In the genomic region with DNA sequence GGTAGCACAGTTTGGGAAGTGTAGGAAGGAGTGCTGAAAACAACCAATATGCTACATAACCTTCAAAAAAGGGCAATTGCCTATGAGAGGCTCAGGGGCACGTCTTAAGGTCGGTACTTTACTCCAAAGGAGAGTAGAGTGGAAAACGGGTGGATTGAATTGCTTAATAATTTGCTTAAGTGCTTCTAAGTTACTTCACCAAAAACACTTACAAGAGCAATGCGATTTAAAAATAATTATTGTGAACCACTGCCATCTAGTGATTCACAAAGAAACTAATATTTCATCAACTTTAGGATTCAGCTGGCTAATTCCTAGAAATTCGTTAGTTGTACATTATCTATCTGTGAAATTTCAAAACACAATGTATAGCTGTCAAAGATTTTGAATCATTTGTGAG, we compare ENCODE assay signal across 11 mouse cellular contexts. TPM values are rescaled to one million over a fixed set of nuclear protein-coding genes. Genes with fewer than 3 reads are reported as not detected.
DNase-seq lines count a peak whose midpoint lies in the region; ATAC-seq and TF ChIP-seq lines count a peak whose summit lies in the region.
"Had no signal": no experiment of that assay in that cellular context is flagged by ENCODE, and none has a peak within 500 bp of the region (broad histone marks: within the 10 kb centered on the region; RNA-seq: fewer than 3 reads in every experiment).

No protein-coding gene starts in this region.

- H3K4me2 ChIP-seq in heart, postnatal 0 days (ENCODE audit: low read depth, low read length): no peak overlapping the region
- no peak overlapping the region for H3K4me2 ChIP-seq in lung, postnatal 0 days (replicated peaks; ENCODE audit: low read depth, low read length)
- H3K4me2 ChIP-seq: intestine, embryonic 15.5 days had no signal

- no peaks in the 10 kb centered on the region for H3K4me1 ChIP-seq in heart, postnatal 0 days (ENCODE audit: control insufficient read depth, insufficient read depth)
- H3K4me1 ChIP-seq in lung, postnatal 0 days (ENCODE audit: insufficient read depth, low read depth, low read length): no peaks in the 10 kb centered on the region
- H3K4me1 ChIP-seq: intestine, embryonic 15.5 days had no signal

- no peak overlapping the region for H3K4me3 ChIP-seq in heart, postnatal 0 days (ENCODE audit: low read depth, low read length)
- H3K4me3 ChIP-seq in lung, postnatal 0 days (ENCODE audit: low read depth, low read length): no peak overlapping the region
- H3K4me3 ChIP-seq: erythroblast, embryonic 14.5 days; intestine, embryonic 15.5 days had no signal

- TF ChIP-seq CTCF in heart, postnatal 0 days (IDR thresholded peaks at IDR 0.05; ENCODE audit: low read depth): peak; percentile 30
- TF ChIP-seq CTCF in lung, postnatal 0 days (IDR thresholded peaks at IDR 0.05): peak; percentile 40

- 56% methylated on average over 5 of the region's 5 CpGs for WGBS in heart, postnatal 0 days
- WGBS in lung, postnatal 0 days: 40% methylated on average over 5 of the region's 5 CpGs

- no peak overlapping the region for H3K27ac ChIP-seq in heart, postnatal 0 days (ENCODE audit: low read depth)
- H3K27ac ChIP-seq in lung, postnatal 0 days (ENCODE audit: low read length): no peak overlapping the region
- H3K27ac ChIP-seq: intestine, embryonic 15.5 days had no signal

- ATAC-seq in heart, postnatal 0 days (ENCODE audit: insufficient read depth, low read depth): no peak
- ATAC-seq in lung, postnatal 0 days: peak; percentile 78
- ATAC-seq: intestine, embryonic 15.5 days had no signal

- no peaks in the 10 kb centered on the region for H3K9me3 ChIP-seq in heart, postnatal 0 days (replicated peaks; ENCODE audit: control insufficient read depth, low read length)
- H3K9me3 ChIP-seq in lung, postnatal 0 days (ENCODE audit: low read length): no peaks in the 10 kb centered on the region
- H3K9me3 ChIP-seq: intestine, embryonic 15.5 days had no signal

- no peak for TF ChIP-seq EP300 in heart, postnatal 0 days (IDR thresholded peaks at IDR 0.05; ENCODE audit: low read depth)
- TF ChIP-seq EP300 in lung, postnatal 0 days (IDR thresholded peaks at IDR 0.05): no peak

- no peaks in the 10 kb centered on the region for H3K27me3 ChIP-seq in heart, postnatal 0 days (ENCODE audit: control insufficient read depth, insufficient read depth, low read length)
- H3K27me3 ChIP-seq in lung, postnatal 0 days (replicated peaks; ENCODE audit: insufficient read depth, low read length): no peaks in the 10 kb centered on the region
- H3K27me3 ChIP-seq: intestine, embryonic 15.5 days had no signal

- peak; percentile 30 for DNase-seq in heart, postnatal 0 days (ENCODE audit: low spot score)
- no peak for DNase-seq in heart, adult 11 months
- DNase-seq in lung, postnatal 0 days (ENCODE audit: low spot score): peak; percentile 91
- DNase-seq in lung, postnatal 14 days: no peak
- peak; percentile 23 for DNase-seq in NIH3T3 (ENCODE audit: low read depth)
- DNase-seq in retina, embryonic 14.5 days (ENCODE audit: low spot score): peak; percentile 19
- no peak for DNase-seq in cerebellum, adult 18-20 months
- DNase-seq in gastrocnemius, postnatal 36 days: no peak
- DNase-seq: gastrocnemius, postnatal 10 days had no signal

- H3K36me3 ChIP-seq in heart, postnatal 0 days (replicated peaks; ENCODE audit: control insufficient read depth, insufficient read depth, low read length): no peaks in the 10 kb centered on the region
- H3K36me3 ChIP-seq in lung, postnatal 0 days (ENCODE audit: insufficient read depth, low read length): no peaks in the 10 kb centered on the region
- H3K36me3 ChIP-seq: intestine, embryonic 15.5 days had no signal

- no peak overlapping the region for H3K9ac ChIP-seq in heart, postnatal 0 days (replicated peaks; ENCODE audit: low read depth, low read length)
- H3K9ac ChIP-seq in lung, postnatal 0 days (replicated peaks; ENCODE audit: low read depth): no peak overlapping the region
- H3K9ac ChIP-seq: intestine, embryonic 15.5 days had no signal

- intact Hi-C loops in gastrocnemius, postnatal 36 days (cut with DNase I): loop anchor here (10.0 kb wide), 1 partner anchor 559 kb away; no protein-coding TSS in a partner anchor

RNA-seq across cellular contexts. Expression of a gene that starts 35.8 kb away (rescaled TPM):
- 5.9 and 15.8 TPM in 2 replicates for total RNA-seq in heart, postnatal 0 days (2014; rRNA removed; ENCODE audit: low replicate concordance)
- 33.7 and 35.9 TPM in 2 replicates for polyA plus RNA-seq in heart, postnatal 0 days (2015; fragmentation: Nextera tagmentation; extraction: Ambion mirVana)
- 42.2 and 48.7 TPM in 2 replicates for polyA plus RNA-seq in lung, postnatal 0 days (2015; fragmentation: Nextera tagmentation; extraction: Ambion mirVana)
- total RNA-seq in gastrocnemius, postnatal 36 days (2021): 10 to 100 TPM; 16.1 to 21.1 TPM

Comparison
In these comparisons a context has a peak if more than half of its experiments do, and no peak if none do; other contexts are left out.
1. DNase-seq: peak in heart, postnatal 0 days (single experiment), lung, postnatal 0 days (single experiment), NIH3T3 (single experiment) and retina, embryonic 14.5 days (single experiment); none in heart, adult 11 months (single experiment), lung, postnatal 14 days (single experiment), cerebellum, adult 18-20 months (0 of 2) and gastrocnemius, postnatal 36 days (0 of 2).